ENCODE assay signal across 9 mouse cellular contexts in the genomic region with DNA sequence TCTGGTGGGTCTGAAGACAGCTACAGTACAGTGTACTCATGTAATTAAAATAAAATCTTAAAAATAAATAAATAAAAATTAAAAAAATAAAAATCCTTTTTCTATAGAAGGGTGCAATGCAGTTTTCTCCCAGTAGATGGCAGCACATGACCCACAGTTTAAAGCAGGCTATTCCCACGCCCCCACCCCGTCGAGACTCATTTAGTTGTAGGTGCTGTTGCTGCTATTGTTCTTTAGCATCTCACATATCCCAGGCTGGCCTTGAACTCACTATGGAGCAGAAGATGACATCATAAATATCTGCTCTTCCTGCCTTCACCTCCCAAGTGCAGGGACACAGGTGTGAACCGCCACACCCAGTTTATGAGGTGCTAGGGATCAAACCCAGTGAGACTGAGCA. TPM values are rescaled to one million over a fixed set of nuclear protein-coding genes. Genes with fewer than 3 reads are reported as not detected.
DNase-seq lines count a peak whose midpoint lies in the region; ATAC-seq lines count a peak whose summit lies in the region.
"Had no signal": no experiment of that assay in that cellular context is flagged by ENCODE, and none has a peak within 500 bp of the region (broad histone marks: within the 10 kb centered on the region; RNA-seq: fewer than 3 reads in every experiment).

No protein-coding gene starts in this region.

- no peak overlapping the region for H3K4me3 ChIP-seq in kidney, embryonic 16.5 days (ENCODE audit: low read length)

- no peak overlapping the region; the same call in 1 of the 2 replicates for H3K9ac ChIP-seq in kidney, embryonic 16.5 days (replicated peaks; ENCODE audit: low read length)

- no peak overlapping the region for H3K27ac ChIP-seq in kidney, embryonic 16.5 days (ENCODE audit: low read length)

- 14% methylated on average over 4 of the region's 4 CpGs for WGBS in kidney, embryonic 16.5 days

- H3K9me3 ChIP-seq in kidney, embryonic 16.5 days (ENCODE audit: low read length): no peaks in the 10 kb centered on the region

- DNase-seq in gastrocnemius, postnatal 10 days: peak; percentile 53
- DNase-seq in gastrocnemius, postnatal 25 days: no peak
- peak; percentile 11 for DNase-seq in right cerebral cortex, adult 18-20 months
- no peak for DNase-seq in right cerebral cortex, postnatal 10 days (ENCODE audit: low spot score in 2 of 2)
- DNase-seq in adipocyte (ENCODE audit: low spot score): peak; percentile 70
- DNase-seq in naive thymus-derived CD4-positive, alpha-beta T cell, adult 2 months (ENCODE audit: low read depth): peak; percentile 66

- no peak overlapping the region for H3K4me2 ChIP-seq in kidney, embryonic 16.5 days (replicated peaks; ENCODE audit: low read depth, low read length)

- H3K36me3 ChIP-seq in kidney, embryonic 16.5 days (ENCODE audit: insufficient read depth, low read length): no peaks in the 10 kb centered on the region

- 0 out of 2 replicates have a peak, but pooled peaks have one; percentile 54 for ATAC-seq in kidney, embryonic 16.5 days (ENCODE audit: low FRiP score, low TSS enrichment)
- no peak for ATAC-seq in frontal cortex, adult (ENCODE audit: low TSS enrichment)

- no peaks in the 10 kb centered on the region for H3K4me1 ChIP-seq in kidney, embryonic 16.5 days (ENCODE audit: insufficient read depth, low read length)

- H3K27me3 ChIP-seq in kidney, embryonic 16.5 days (ENCODE audit: insufficient read depth, low read length): no peaks in the 10 kb centered on the region

RNA-seq across cellular contexts. Expression of a gene that starts 20.5 kb away (rescaled TPM):
- not detected for total RNA-seq in gastrocnemius, postnatal 10 days (2021)
- not detected for total RNA-seq in gastrocnemius, postnatal 25 days (2021)
- 5.4 TPM in 1 of 2 replicates, not detected in the other for polyA plus RNA-seq in kidney, embryonic 16.5 days (2015; fragmentation: Nextera tagmentation; extraction: Ambion mirVana)
- total RNA-seq: layer of hippocampus, adult 8-10 months had no signal

RNA-seq across cellular contexts. Expression of a gene that starts 48.5 kb away (rescaled TPM):
- 1 to 10 TPM; 4.0 to 4.6 TPM for total RNA-seq in gastrocnemius, postnatal 10 days (2021)
- 1 to 10 TPM; 4.5 to 7.8 TPM for total RNA-seq in gastrocnemius, postnatal 25 days (2021)
- 24.2 and 25.3 TPM in 2 replicates for polyA plus RNA-seq in kidney, embryonic 16.5 days (2015; fragmentation: Nextera tagmentation; extraction: Ambion mirVana)

Comparison
In these comparisons a context has a peak if more than half of its experiments do, and no peak if none do; other contexts are left out.
1. DNase-seq: peak in gastrocnemius, postnatal 10 days (single experiment), right cerebral cortex, adult 18-20 months (single experiment), adipocyte (single experiment) and naive thymus-derived CD4-positive, alpha-beta T cell, adult 2 months (single experiment); none in gastrocnemius, postnatal 25 days (single experiment) and right cerebral cortex, postnatal 10 days (0 of 2).